Mouse (Mus musculus) layer of hippocampus, postnatal 10 days (tissue): ENCODE measurements at regions not wholly inside any gene's neighbourhood (a gene's known extent, or its start where the extent isn't known, plus 50 kb on each side); places are given as distances from the start of the nearest gene placed in this dataset.
"Not testable (repeated sequence)": the region's sequence is repeated elsewhere in the genome, so short reads cannot be mapped to it uniquely, and the experiment has no call there.

Source experiments
- DNase-seq, 2 experiments: peaks; one replicate each; pipeline ENCODE4 v3.0.0; 2021; ENCODE audit warnings: low spot score in 2 of 2

- DNase-seq: no peak
Observed at GRCm38 (mm10) chr17:4532126-4532525, 462.0 kb upstream of the Arid1b start.

GRCm38 (mm10) chr17:4540435-4540834 lies 453.7 kb upstream of the Arid1b start:
- no peak for DNase-seq

GRCm38 (mm10) chr17:4541020-4541743 lies 452.9 kb upstream of the Arid1b start:
- DNase-seq: peak in 1 of 2 experiments; percentile 21

- no peak for DNase-seq
Observed at GRCm38 (mm10) chr17:4546579-4546978, 447.6 kb upstream of the Arid1b start.

GRCm38 (mm10) chr17:4553026-4553425 lies 441.1 kb upstream of the Arid1b start:
- not testable (repeated sequence) for DNase-seq

- no peak for DNase-seq
Observed at GRCm38 (mm10) chr17:4563641-4564040, 430.5 kb upstream of the Arid1b start.

DNA sequence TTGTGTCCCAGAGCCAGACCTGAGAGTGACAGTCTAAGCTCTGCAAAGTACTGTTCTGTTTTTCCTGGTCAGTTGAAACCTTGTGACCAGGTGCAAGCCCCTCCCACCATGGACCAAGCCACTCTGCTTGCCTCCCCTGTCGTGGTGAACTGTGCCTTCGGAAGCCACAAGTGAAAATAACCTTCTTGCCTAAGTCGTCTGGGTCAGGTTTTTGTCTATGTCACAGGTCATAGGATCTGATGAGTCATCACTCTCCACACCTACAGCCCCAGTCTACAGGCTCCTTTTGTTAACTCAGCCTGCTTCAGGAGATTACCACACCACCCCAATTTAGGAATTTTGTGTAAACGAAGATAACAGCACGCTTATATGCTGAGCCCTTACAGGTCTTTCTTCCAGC lies 417.2 kb upstream of the Arid1b start:
- DNase-seq: no peak

DNA sequence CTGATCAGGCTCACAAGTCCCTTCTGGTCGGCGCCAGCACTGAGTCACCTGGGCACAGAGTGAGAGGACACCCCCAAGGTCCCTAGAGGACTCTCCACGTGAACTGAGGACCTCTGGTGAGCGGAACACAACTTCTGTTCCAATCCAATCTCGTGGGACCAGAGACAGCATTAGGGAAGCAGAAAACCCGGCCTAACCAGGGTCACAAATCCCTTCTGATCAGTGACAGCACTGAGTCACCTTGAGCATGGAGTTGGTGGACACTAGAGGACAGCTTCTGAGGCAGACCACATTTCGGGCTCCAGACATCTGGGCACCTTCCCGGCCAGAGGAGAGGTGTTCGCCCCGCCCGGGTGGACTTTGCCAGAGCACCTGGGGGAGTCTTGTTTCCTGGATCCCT lies 412.3 kb upstream of the Arid1b start:
- no peak for DNase-seq

DNA sequence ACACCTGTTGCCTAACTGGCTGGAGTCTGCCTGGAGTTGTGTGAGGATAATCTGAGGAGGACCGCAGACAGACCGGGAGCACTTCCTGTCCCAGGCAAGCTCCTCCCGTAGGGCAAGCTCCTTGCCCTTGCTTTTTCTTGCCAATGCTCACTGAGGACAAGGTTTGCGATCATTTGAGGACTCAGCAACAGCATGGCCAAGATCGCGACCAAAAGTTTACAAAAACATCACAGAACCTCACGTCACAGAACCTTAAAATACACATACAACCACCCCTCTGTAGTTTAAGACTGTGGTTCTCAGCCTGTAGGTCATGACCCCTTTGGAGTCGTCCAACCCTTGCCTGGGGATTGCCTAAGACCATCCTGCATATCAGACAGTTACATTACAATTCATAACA lies 383.7 kb upstream of the Arid1b start:
- no peak for DNase-seq

- DNase-seq: no peak
Observed at GRCm38 (mm10) chr17:4610993-4611392, 383.1 kb upstream of the Arid1b start.

- no peak for DNase-seq
Observed at GRCm38 (mm10) chr17:4611711-4612110, 382.4 kb upstream of the Arid1b start.

- no peak for DNase-seq
Observed at GRCm38 (mm10) chr17:4612136-4612535, 382.0 kb upstream of the Arid1b start.

DNA sequence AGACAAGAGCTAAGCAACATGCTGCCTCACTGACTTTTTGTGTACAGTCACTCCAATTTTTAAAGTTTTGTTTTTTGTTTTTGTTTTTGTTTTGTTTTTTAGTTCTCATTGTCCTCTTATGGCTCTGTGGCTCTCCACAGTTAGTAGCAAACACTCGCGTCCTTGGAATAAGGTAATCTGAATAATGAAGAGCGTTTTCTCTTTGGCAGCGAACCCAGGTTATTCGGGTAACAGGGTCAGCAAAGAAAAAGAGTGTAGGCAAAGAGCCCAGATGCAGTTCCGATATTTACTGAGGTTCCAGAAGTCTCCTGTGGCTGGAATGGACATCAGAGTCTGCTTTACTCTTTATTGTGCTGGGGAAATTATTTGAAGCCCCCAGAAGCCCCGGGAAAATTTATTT lies 381.4 kb upstream of the Arid1b start:
- no peak for DNase-seq

DNA sequence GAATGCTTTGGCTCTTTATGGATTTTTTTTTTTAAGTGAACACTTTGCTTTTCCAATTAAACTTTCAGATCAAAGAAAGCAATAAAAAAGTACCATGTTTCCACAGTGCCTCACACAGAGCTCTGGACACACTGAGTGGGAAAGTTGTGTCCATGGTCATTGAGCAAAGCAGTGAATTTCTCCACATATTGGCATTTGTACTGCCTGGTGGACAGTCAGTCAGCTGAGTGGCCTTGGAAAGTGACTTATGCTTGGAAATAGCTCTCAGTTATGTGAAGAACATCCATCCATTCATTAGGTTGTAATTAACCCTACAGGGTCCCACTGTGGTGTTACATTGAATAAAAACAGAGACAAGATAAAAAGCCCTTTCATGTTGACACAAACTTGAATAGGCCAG lies 373.8 kb upstream of the Arid1b start:
- no peak for DNase-seq

GRCm38 (mm10) chr17:4626126-4626525 lies 368.0 kb upstream of the Arid1b start:
- not testable (repeated sequence) for DNase-seq

DNA sequence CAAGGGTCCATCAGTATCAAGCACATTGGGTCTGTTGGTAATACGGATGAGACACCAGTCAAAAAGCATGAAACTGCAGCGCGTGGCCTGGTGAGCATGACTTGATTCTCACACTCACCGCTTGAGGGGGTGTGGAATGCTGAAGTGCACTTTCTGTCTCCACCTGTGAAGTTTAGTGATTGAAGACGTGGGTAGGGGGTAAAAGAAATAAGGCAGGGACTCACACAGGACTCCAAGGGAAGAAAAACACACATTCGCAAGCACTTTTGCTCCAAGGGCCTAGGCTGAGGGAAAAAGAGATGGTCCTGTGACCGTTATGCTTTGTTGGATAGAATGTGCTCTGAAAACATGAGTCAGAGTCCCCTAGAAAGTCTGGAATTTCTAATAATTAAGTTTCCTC lies 366.6 kb upstream of the Arid1b start:
- no peak for DNase-seq

DNA sequence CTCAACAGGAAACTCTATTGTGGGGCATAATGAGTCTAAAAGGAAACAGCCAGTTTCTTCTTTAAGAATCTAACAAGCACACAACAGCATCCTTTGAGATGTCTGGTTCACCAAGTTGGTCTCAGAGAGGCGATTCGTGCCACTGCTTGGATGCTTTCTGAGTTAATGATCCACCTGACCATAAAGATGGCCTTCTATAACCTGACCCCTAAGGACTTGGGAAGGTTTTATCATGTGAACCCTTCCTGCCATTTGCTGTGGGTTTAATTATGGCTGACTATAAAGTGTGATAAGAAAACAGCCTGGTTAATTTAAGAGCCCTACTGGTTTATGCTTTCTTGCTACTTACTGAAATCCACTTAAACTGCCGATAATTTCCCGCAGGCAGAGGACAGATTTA lies 363.0 kb upstream of the Arid1b start:
- DNase-seq: no peak

DNA sequence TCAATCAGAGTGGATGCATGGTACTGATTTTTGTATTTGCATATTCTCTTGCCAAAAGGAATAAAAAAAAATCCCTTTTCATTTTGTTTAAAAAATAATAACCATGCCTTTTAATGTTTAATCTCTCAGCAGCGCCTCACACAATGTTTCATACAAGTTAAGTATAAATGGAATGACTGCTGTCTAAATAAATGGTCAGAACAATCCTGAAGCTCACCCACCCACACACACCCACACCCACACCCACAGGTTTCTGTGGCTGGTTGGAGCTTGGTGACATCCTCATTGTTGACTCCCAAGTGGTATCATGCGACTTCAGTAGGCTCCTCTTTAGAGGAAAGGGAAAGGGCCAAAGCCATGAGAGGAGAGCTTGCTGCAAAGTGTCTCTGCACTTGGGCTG lies 361.6 kb upstream of the Arid1b start:
- no peak for DNase-seq

DNA sequence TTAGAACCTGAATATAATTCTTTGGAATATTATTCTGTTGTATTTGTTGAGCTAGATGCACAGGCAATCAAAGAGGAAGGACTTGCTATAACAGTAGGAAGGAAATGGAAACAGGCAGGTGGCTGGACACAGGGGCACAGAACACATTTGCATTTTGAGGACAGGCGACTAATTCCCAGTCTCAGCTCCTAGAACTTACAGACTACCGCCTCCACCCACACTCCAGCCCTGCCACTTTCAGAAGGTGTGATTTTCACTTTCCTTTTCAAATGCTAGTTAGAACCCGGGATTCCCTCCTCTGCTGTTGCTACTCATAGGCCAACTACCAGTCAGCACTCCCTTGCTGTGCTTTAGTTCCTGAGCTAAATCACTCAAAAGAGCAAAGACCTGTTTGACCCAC lies 360.4 kb upstream of the Arid1b start:
- DNase-seq: no peak

DNA sequence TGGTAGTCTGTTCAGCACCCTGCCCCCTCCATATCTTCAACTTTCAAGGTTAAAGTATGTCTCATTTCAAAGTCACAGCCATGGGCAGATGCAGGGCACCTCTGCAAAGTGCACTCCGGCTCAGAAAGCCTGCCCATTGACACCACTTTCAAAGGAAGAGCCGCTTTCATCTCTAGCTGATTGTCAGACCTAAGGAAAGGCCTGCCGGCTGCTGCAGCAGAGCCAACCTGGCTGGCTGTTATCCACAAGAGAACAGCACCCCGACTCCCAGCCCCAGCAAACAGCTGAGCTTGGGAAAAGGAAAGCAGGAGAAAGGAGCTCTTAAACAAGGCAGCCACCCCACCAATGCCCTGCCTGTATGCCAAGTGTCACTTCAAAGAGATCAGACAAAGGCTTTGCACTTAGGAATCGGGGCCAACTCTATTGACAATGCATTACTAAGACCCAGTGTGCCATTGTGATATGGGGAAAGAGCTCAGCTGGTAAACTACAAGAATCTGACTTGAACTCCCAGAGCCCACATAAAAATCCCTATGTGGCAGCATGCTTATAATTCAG lies 357.3 kb upstream of the Arid1b start:
- peak in 1 of 2 experiments; percentile 8 for DNase-seq

DNA sequence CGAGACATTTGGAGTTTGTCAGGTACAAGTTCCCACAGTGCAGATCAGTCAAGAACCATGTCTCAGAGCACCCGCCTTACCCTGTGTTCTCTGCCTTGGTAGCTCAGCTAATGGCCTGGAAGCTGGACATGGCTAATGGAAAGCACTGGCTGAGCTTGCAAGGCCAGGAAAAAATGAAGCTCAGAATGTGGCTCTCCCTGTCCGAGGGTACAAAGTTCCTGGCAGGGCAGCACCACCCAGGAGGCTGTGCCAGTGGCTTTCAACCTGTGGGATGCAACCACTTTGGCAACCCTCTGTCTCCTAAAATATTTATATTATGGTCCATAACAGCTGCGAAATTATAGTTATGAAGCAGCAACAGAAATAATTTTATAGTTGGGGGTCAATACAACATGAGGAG lies 354.6 kb upstream of the Arid1b start:
- no peak for DNase-seq

DNA sequence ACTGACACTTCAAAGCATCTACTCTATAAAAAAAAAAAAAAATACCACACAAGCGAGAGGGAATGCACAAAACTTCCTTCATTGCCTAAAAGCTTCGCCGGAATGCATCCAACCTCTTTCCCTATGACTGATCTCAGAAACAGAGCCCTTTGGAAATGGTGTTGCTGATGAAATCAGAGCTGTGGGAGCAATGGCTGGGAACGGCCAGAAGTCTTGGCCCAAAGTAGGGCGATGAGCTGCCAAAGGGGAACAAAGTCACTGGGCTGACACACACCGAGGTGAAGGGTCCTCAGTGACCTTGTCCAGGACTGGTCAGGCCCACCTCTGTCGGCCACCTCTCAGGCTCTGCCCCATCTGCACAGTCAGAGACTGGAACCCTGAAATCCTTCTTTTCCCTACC lies 353.6 kb upstream of the Arid1b start:
- DNase-seq: no peak

DNA sequence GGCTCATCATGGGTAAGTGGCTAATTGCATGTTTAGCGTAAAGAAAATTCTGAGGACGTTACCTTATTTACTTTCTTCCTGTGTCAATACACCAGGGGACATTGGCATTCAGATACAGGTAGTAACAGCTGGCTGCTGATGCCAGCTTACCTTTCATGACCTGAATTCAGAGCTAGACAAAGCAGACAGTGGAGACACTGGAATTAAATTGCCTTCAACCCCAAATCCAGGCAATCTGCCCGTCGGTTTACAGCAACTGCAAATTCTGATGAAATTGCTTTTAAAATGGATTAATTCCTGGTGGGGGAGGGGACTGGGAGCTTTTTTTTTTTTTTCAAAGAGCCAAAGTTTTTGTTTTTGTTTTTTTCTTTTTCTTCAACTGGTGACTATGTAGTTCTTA lies 353.0 kb upstream of the Arid1b start:
- DNase-seq: no peak
